Mouse (Mus musculus) liver, embryonic 16.5 days (tissue): Measurements from ENCODE around the gene Cdkl3. TPM values are rescaled to one million over a fixed set of nuclear protein-coding genes. Genes with fewer than 3 reads are reported as not detected.
A peak's percentile ranks its signal among the peaks of the same experiment; 100 is the strongest.
"Not testable (repeated sequence)": the region's sequence is repeated elsewhere in the genome, so short reads cannot be mapped to it uniquely, and the experiment has no call there.

Source experiments
- ATAC-seq: fragments of 200-750 bp; cut with Nextera tagmentation; 2 replicates; pipeline ENCODE4 v1.8.0; 2017; ENCODE audit warnings: low read depth, mild to moderate bottlenecking, moderate number of reproducible peaks, moderate library complexity
- H3K27ac ChIP-seq: fragments of 300-500 bp; sonication (generic); 2 replicates; pipeline ENCODE4 v1.5.1; 2014; ENCODE audit warnings: mild to moderate bottlenecking, low read length
- H3K27me3 ChIP-seq: fragments of 300-500 bp; sonication (generic); 2 replicates; pipeline ENCODE4 v1.6.1; 2014; ENCODE audit warnings: low read depth, low read length, mixed read lengths; ENCODE audit not compliant: control insufficient read depth, insufficient read depth
- H3K36me3 ChIP-seq: fragments of 300-500 bp; sonication (generic); 2 replicates; pipeline ENCODE4 v1.6.1; 2014; ENCODE audit warnings: mild to moderate bottlenecking; ENCODE audit not compliant: control insufficient read depth, insufficient read depth
- H3K4me1 ChIP-seq: fragments of 300-500 bp; sonication (generic); 2 replicates; pipeline ENCODE4 v1.6.1; 2014; ENCODE audit warnings: low read depth, low read length, mixed read lengths; ENCODE audit not compliant: control insufficient read depth
- H3K4me2 ChIP-seq: fragments of 300-500 bp; sonication (generic); 2 replicates; pipeline ENCODE4 v1.6.1; 2014; ENCODE audit warnings: low read depth, low read length, mixed read lengths
- H3K4me3 ChIP-seq: fragments of 300-500 bp; sonication (generic); 2 replicates; pipeline ENCODE4 v1.5.1; 2014; ENCODE audit warnings: low read depth, mild to moderate bottlenecking, low read length
- H3K9ac ChIP-seq: fragments of 300-500 bp; sonication (generic); 2 replicates; pipeline ENCODE4 v1.6.1; 2014; ENCODE audit warnings: low read depth, low read length
- H3K9me3 ChIP-seq: fragments of 300-500 bp; sonication (generic); replicated peaks from 2 replicates; pipeline ENCODE4 v1.6.1; 2016; ENCODE audit warnings: low read length; ENCODE audit not compliant: control insufficient read depth
- WGBS: fragments of 180-500 bp; shearing (Covaris S2); extraction: QIAGEN DNeasy Blood & Tissue Kit; methylation state at CpG from one replicate; pipeline ENCODE4 v1.1.7; 2014; ENCODE audit not compliant: insufficient replicate concordance; 5-methylcytosine and 5-hydroxymethylcytosine counted together
- polyA plus RNA-seq: library from polyadenylated mRNA; unstranded; fragments of >200 nt; fragmentation: Nextera tagmentation; extraction: Ambion mirVana; gene quantifications from 2 replicates; pipeline ENCODE4 v1.2.1, GENCODE M21; 2015

The Cdkl3 gene
- polyA plus RNA-seq, 1 experiment from 2014 or later, result 0.84 TPM

DNA sequence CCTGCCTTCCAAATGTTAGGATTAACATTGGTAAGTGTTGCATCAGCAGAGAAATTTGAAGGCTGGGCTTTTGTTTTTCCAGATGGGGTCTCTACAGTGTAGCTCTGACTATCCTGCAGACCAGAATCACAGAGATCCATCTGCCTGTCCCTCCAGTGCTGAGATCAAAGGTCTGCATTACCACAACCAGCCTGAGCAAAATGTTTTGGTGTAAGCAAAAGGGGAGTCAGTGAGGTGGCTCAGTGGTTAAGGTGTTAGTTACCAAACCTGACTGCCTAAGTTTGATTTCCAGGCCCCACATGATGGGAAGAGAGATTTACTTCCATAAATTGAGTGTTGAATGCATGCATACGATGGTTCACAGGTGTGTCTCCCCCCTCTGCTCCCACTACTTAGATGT, 105.4 kb downstream of the Cdkl3 start:
- ATAC-seq, result no peak

GRCm38 (mm10) chr11:52115479-52115878, 111.5 kb downstream of the Cdkl3 start:
- 0 out of 2 replicates have a peak overlapping the region, but pooled peaks have one; percentile 11 for H3K4me3 ChIP-seq
- peak overlapping the region; percentile 56 for H3K27ac ChIP-seq
- peaks cover 47% of the 10 kb centered on the region for H3K36me3 ChIP-seq
- H3K27me3 ChIP-seq, result no peaks in the 10 kb centered on the region
- no peaks in the 10 kb centered on the region for H3K9me3 ChIP-seq
- peak; percentile 93 for ATAC-seq
- 35% methylated on average over 3 of the region's 3 CpGs for WGBS
- H3K4me1 ChIP-seq, result peaks cover 18% of the 10 kb centered on the region
- peak overlapping the region; percentile 35; the same call in 1 of the 2 replicates for H3K4me2 ChIP-seq
- no peak overlapping the region for H3K9ac ChIP-seq

More for the DNA sequence above, 105.4 kb downstream of the Cdkl3 start:
- H3K27me3 ChIP-seq, result no peaks in the 10 kb centered on the region
- peaks cover 7% of the 10 kb centered on the region for H3K36me3 ChIP-seq
- no peak overlapping the region for H3K4me3 ChIP-seq
- 63% methylated on average over 1 of the region's 1 CpGs for WGBS
- no peaks in the 10 kb centered on the region for H3K9me3 ChIP-seq
- H3K27ac ChIP-seq, result no peak overlapping the region
- peaks cover 22% of the 10 kb centered on the region for H3K4me1 ChIP-seq
- no peak overlapping the region for H3K9ac ChIP-seq
- H3K4me2 ChIP-seq, result no peak overlapping the region

- ATAC-seq, H3K9ac ChIP-seq, H3K27me3 ChIP-seq, H3K4me3 ChIP-seq, H3K9me3 ChIP-seq, H3K4me2 ChIP-seq: not testable (repeated sequence)
- H3K27ac ChIP-seq, result peak overlapping the region; percentile 56
- WGBS, result 49% methylated on average over 6 of the region's 6 CpGs
- peaks cover 18% of the 10 kb centered on the region for H3K4me1 ChIP-seq
- peaks cover 51% of the 10 kb centered on the region for H3K36me3 ChIP-seq
Observed at GRCm38 (mm10) chr11:52116117-52116516, 112.1 kb downstream of the Cdkl3 start.

GRCm38 (mm10) chr11:52117156-52117555, 113.1 kb downstream of the Cdkl3 start:
- H3K4me3 ChIP-seq, result no peak overlapping the region
- H3K27me3 ChIP-seq, result no peaks in the 10 kb centered on the region
- no peak for ATAC-seq
- no peaks in the 10 kb centered on the region for H3K9me3 ChIP-seq
- H3K27ac ChIP-seq, result no peak overlapping the region
- peaks cover 18% of the 10 kb centered on the region for H3K4me1 ChIP-seq
- H3K9ac ChIP-seq, result no peak overlapping the region
- H3K4me2 ChIP-seq, result no peak overlapping the region
- WGBS, result 86% methylated on average over 7 of the region's 7 CpGs
- peaks cover 62% of the 10 kb centered on the region for H3K36me3 ChIP-seq

DNA sequence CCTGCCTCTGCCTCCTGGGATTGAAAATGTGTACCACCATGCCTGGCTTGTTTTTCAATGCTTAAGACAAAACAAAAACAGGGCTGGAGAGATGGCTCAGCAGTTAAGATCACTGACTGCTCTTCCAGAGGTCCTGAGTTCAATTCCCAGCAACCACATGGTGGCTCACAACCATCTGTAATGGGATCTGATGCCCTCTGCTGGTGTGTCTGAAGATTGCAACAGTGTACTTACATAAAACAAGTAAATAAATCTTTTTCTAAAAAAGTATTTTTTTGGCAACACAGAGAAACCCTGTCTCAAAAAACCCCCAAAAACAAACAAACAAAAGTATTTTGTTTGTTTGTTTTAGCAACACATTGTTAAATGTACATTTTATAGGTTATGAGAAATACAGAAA, 116.4 kb downstream of the Cdkl3 start:
- peaks cover 11% of the 10 kb centered on the region for H3K4me1 ChIP-seq
- H3K9ac ChIP-seq, H3K9me3 ChIP-seq, ATAC-seq, H3K4me3 ChIP-seq, H3K27me3 ChIP-seq, H3K4me2 ChIP-seq, H3K27ac ChIP-seq: not testable (repeated sequence)
- H3K36me3 ChIP-seq, result peaks cover 69% of the 10 kb centered on the region

DNA sequence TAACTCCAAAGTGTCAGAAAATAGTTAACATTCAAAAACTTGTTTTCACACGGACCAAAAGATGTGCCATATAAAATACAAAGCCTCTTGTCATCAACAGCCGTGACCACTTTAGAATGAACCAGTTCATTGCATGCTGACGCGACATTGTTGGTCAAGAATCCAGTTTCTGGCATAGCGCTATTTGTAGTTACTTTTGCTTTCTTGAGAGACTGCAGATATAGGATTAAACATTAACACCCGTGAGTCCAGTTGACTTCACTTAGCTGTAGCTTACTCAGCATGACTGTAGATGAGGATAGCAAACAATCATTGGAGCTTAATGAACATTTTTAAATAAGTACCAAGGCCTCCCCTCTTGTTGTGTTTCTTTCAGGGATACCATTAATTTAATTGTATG, 118.0 kb downstream of the Cdkl3 start:
- Histone ChIP-seq H3K4me2 (no peak overlapping the region), H3K27ac (no peak overlapping the region), H3K27me3 (no peaks in the 10 kb centered on the region), H3K36me3 (peaks cover 67% of the 10 kb centered on the region), H3K9me3 (no peaks in the 10 kb centered on the region), H3K9ac (no peak overlapping the region), H3K4me3 (no peak overlapping the region), H3K4me1 (peaks cover 3% of the 10 kb centered on the region)
- ATAC-seq, result no peak
- WGBS, result 76% methylated on average over 6 of the region's 6 CpGs

GRCm38 (mm10) chr11:52124468-52124867, 120.4 kb downstream of the Cdkl3 start:
- WGBS, result 63% methylated on average over 4 of the region's 4 CpGs
- H3K9ac ChIP-seq, result no peak overlapping the region
- H3K9me3 ChIP-seq, result no peaks in the 10 kb centered on the region
- peaks cover 3% of the 10 kb centered on the region for H3K4me1 ChIP-seq
- H3K4me3 ChIP-seq, result no peak overlapping the region
- H3K36me3 ChIP-seq, result peaks cover 43% of the 10 kb centered on the region
- H3K27ac ChIP-seq, result no peak overlapping the region
- ATAC-seq, result no peak
- no peak overlapping the region for H3K4me2 ChIP-seq
- H3K27me3 ChIP-seq, result no peaks in the 10 kb centered on the region

DNA sequence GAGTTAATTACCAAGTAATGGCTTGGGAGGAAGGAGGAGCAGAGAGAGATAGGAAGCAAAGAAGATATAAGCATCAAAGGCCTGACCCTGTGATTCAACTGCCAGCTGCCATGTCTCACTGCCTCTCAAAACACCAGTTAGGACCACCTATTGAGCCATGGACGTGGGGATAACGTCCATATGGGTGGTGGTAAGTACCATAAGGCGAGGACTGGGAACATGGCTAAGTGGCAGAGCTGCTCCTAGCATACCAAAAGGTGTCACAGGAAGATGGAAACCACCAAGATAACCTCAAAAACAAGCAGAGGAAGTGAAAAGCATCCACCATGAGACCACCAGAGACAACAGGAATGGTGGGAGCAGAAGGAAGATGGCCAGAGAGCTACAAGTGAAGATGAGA, 123.1 kb downstream of the Cdkl3 start:
- Histone ChIP-seq H3K9me3 (no peaks in the 10 kb centered on the region), H3K9ac (no peak overlapping the region), H3K4me3 (no peak overlapping the region), H3K4me2 (no peak overlapping the region), H3K27ac (no peak overlapping the region), H3K27me3 (no peaks in the 10 kb centered on the region), H3K4me1 (peaks cover 3% of the 10 kb centered on the region), H3K36me3 (peaks cover 18% of the 10 kb centered on the region)
- WGBS, result 67% methylated on average over 3 of the region's 3 CpGs
- no peak for ATAC-seq

DNA sequence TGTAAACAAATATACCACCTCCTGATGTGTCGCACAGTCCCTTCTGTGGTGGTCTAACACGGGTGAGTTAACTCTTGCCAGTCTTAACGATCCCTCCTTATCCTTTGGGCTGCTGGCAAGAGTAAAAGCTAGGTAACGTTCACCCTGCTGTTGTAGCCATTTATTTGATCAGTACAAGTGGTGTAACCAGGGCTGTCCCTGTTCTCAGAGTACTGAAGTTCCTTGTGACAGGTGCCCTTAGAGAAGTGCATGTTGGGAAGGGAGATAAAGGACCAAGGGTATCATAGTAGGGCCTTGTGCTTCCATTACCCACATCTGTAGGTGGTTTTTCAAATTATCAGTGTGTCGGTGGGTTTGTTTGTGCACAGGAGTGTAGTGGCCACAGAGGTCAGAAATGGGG, 123.7 kb downstream of the Cdkl3 start:
- Histone ChIP-seq H3K4me2 (no peak overlapping the region), H3K9ac (no peak overlapping the region), H3K4me3 (no peak overlapping the region), H3K27me3 (no peaks in the 10 kb centered on the region), H3K4me1 (peaks cover 3% of the 10 kb centered on the region), H3K36me3 (peaks cover 13% of the 10 kb centered on the region), H3K27ac (no peak overlapping the region), H3K9me3 (no peaks in the 10 kb centered on the region)
- no peak for ATAC-seq
- 66% methylated on average over 5 of the region's 5 CpGs for WGBS
